Mouse (Mus musculus) urinary bladder, postnatal 25 days (tissue): ENCODE results near the gene Exoc1.

Source experiments
- DNase-seq: peaks from one replicate; pipeline ENCODE4 v3.0.0; 2022; ENCODE audit warnings: low spot score

The Exoc1 gene

GRCm38 (mm10) chr5:76609702-76610370 is 80.7 kb downstream of the Exoc1 start:
- no peak for DNase-seq

- no peak for DNase-seq
Observed at GRCm38 (mm10) chr5:76612867-76613499, 83.9 kb downstream of the Exoc1 start.

- DNase-seq: no peak
Observed at GRCm38 (mm10) chr5:76615276-76615675, 86.2 kb downstream of the Exoc1 start.

- no peak for DNase-seq
Observed at GRCm38 (mm10) chr5:76616196-76616747, 87.2 kb downstream of the Exoc1 start.

GRCm38 (mm10) chr5:76618750-76619149 is 89.6 kb downstream of the Exoc1 start:
- no peak for DNase-seq
